Mouse (Mus musculus) lung, adult 2 months (tissue): ENCODE data around the gene Sco2.

Experiments
- CTCF ChIP-seq: fragments of 200-500 bp; IDR thresholded peaks from 2 replicates; pipeline ENCODE4 v1.5.1; 2011; ENCODE audit warnings: mild to moderate bottlenecking, low read length, control low read depth; ENCODE audit not compliant: insufficient read depth
- POLR2A ChIP-seq: fragments of 200-500 bp; IDR thresholded peaks from 2 replicates; pipeline ENCODE4 v1.6.1; 2011; ENCODE audit warnings: low read depth, mild to moderate bottlenecking, control low read depth, low read length, borderline replicate concordance; ENCODE audit errors: extremely low read depth

- TF ChIP-seq POLR2A (no peak), CTCF (no peak)
These were observed 1.6 kb downstream of the Sco2 start for GRCm38 (mm10) chr15:89372068-89372467.
